Mouse (Mus musculus): Measurements from ENCODE around the gene Ncbp3. TPM values are rescaled to one million over a fixed set of nuclear protein-coding genes. Genes with fewer than 3 reads are reported as not detected.

Gene Ncbp3
- total and polyA plus RNA-seq, 3 experiments, result 11.9 to 13.9 (median 12.1) TPM

- Histone ChIP-seq H3K9ac (ENCODE audit: insufficient read depth, low read depth) (no peak overlapping the region), H3K4me2 (ENCODE audit: insufficient read depth, low read depth, poor library complexity, severe bottlenecking) (no peak overlapping the region), H3K9me3 (replicated peaks; ENCODE audit: low read length) (no peaks in the 10 kb centered on the region), H3K79me2 (replicated peaks; ENCODE audit: control insufficient read depth, extremely low read depth, insufficient read depth, poor library complexity, severe bottlenecking) (no peaks in the 10 kb centered on the region), H3K4me1 (ENCODE audit: control insufficient read depth in 1 of 2, insufficient read depth in 2 of 2) (peaks cover 0 to 5% of the 10 kb centered on the region in 2 experiments; a peak in 2 of 4 replicates), H3K27ac (ENCODE audit: insufficient read depth, low read depth) (no peak overlapping the region), H3K36me3 (replicated peaks in 1 of 2; ENCODE audit: control insufficient read depth in 1 of 2, insufficient read depth in 1 of 2, low read length in 1 of 2) (peaks cover 51 to 84% of the 10 kb centered on the region in 2 experiments), H3K27me3 (replicated peaks) (no peaks in the 10 kb centered on the region), H3K4me3 (replicated peaks in 1 of 3; ENCODE audit: low read depth in 2 of 3, low read length in 2 of 3, poor library complexity in 1 of 3) (no peak overlapping the region)
- TF ChIP-seq GABPA (IDR thresholded peaks at IDR 0.05; ENCODE audit: insufficient replicate concordance, low read depth, low read length) (no peak), TCF12 (IDR thresholded peaks at IDR 0.05; ENCODE audit: low read depth, low read length) (no peak), BHLHE40 (IDR thresholded peaks at IDR 0.05; ENCODE audit: low read depth, low read length) (no peak), ZKSCAN1 (IDR thresholded peaks at IDR 0.05; ENCODE audit: borderline replicate concordance, low read depth, low read length) (no peak), ZC3H11A (IDR thresholded peaks at IDR 0.05; ENCODE audit: low read depth, low read length) (no peak), SIN3A (IDR thresholded peaks at IDR 0.05; ENCODE audit: low read length) (no peak), ETS1 (conservative IDR thresholded peaks at IDR 0.05; ENCODE audit: low read depth, low read length) (no peak), USF1 (IDR thresholded peaks at IDR 0.05; ENCODE audit: low read depth, low read length) (no peak), USF2 (conservative IDR thresholded peaks at IDR 0.05; ENCODE audit: low read depth, low read length) (no peak), TBP (conservative IDR thresholded peaks at IDR 0.05; ENCODE audit: low read depth, low read length) (no peak), CTCF (conservative IDR thresholded peaks at IDR 0.05 in 1 of 2, IDR thresholded peaks at IDR 0.05 in 1 of 2; ENCODE audit: low read depth in 2 of 2, low read length in 2 of 2) (no peak), SMC3 (IDR thresholded peaks at IDR 0.05; ENCODE audit: low read depth, low read length) (no peak)
- dilution Hi-C loops (cut with MboI; ENCODE audit: extremely low pct_ligation_motif_present, extremely low pct_unique_long_range_greater_than_20kb, low sequenced_read_pairs) (no loop called here), in situ Hi-C loops (cut with MboI; ENCODE audit: low pct_ligation_motif_present, low pct_unique_long_range_greater_than_20kb, low sequenced_read_pairs) (no loop called here)
- no peak for DNase-seq (ENCODE audit: extremely low read depth)
Measured at GRCm38 (mm10) chr11:73057701-73058100, 10.1 kb downstream of the Ncbp3 start.

- no peak for DNase-seq (ENCODE audit: extremely low read depth)
- Histone ChIP-seq H3K4me1 (ENCODE audit: control insufficient read depth in 1 of 2, insufficient read depth in 2 of 2) (no peaks in the 10 kb centered on the region), H3K9me3 (replicated peaks; ENCODE audit: low read length) (no peaks in the 10 kb centered on the region), H3K79me2 (replicated peaks; ENCODE audit: control insufficient read depth, extremely low read depth, insufficient read depth, poor library complexity, severe bottlenecking) (no peaks in the 10 kb centered on the region), H3K9ac (ENCODE audit: insufficient read depth, low read depth) (no peak overlapping the region), H3K4me3 (replicated peaks in 1 of 3; ENCODE audit: low read depth in 2 of 3, low read length in 2 of 3, poor library complexity in 1 of 3) (no peak overlapping the region), H3K36me3 (replicated peaks in 1 of 2; ENCODE audit: control insufficient read depth in 1 of 2, insufficient read depth in 1 of 2, low read length in 1 of 2) (peaks cover 42 to 77% of the 10 kb centered on the region in 2 experiments), H3K27ac (ENCODE audit: insufficient read depth, low read depth) (no peak overlapping the region), H3K27me3 (replicated peaks) (no peaks in the 10 kb centered on the region), H3K4me2 (ENCODE audit: insufficient read depth, low read depth, poor library complexity, severe bottlenecking) (no peak overlapping the region)
- dilution Hi-C loops (cut with MboI; ENCODE audit: extremely low pct_ligation_motif_present, extremely low pct_unique_long_range_greater_than_20kb, low sequenced_read_pairs), result no loop called here
- TF ChIP-seq NELFE (IDR thresholded peaks at IDR 0.05; ENCODE audit: low read depth, low read length) (no peak), MEF2A (IDR thresholded peaks at IDR 0.05; ENCODE audit: borderline replicate concordance, low read depth, low read length) (no peak), RAD21 (IDR thresholded peaks at IDR 0.05; ENCODE audit: low read depth, low read length) (no peak), E2F4 (IDR thresholded peaks at IDR 0.05; ENCODE audit: insufficient replicate concordance, low read depth, low read length) (no peak), MAX (IDR thresholded peaks at IDR 0.05; ENCODE audit: low read length) (no peak), MXI1 (IDR thresholded peaks at IDR 0.05; ENCODE audit: low read depth, low read length) (no peak), ELF1 (IDR thresholded peaks at IDR 0.05; ENCODE audit: low read depth, low read length) (no peak), USF1 (IDR thresholded peaks at IDR 0.05; ENCODE audit: low read depth, low read length) (no peak), KAT2A (IDR thresholded peaks at IDR 0.05; ENCODE audit: insufficient replicate concordance, low read length) (no peak), POLR2A (IDR thresholded peaks at IDR 0.05; ENCODE audit: low read depth, low read length) (no peak), ZC3H11A (IDR thresholded peaks at IDR 0.05; ENCODE audit: low read depth, low read length) (no peak), JUN (IDR thresholded peaks at IDR 0.05; ENCODE audit: insufficient read depth, low read depth, low read length) (no peak), ZMIZ1 (IDR thresholded peaks at IDR 0.05; ENCODE audit: low read depth, low read length) (no peak), ZNF384 (IDR thresholded peaks at IDR 0.05; ENCODE audit: low read depth, low read length) (no peak), GABPA (IDR thresholded peaks at IDR 0.05; ENCODE audit: insufficient replicate concordance, low read depth, low read length) (no peak), RCOR1 (conservative IDR thresholded peaks at IDR 0.05; ENCODE audit: low read depth, low read length) (no peak), UBTF (IDR thresholded peaks at IDR 0.05; ENCODE audit: low read depth, low read length) (no peak)
- in situ Hi-C loops (cut with MboI; ENCODE audit: low pct_ligation_motif_present, low pct_unique_long_range_greater_than_20kb, low sequenced_read_pairs), result no loop called here
Measured at GRCm38 (mm10) chr11:73059630-73060029, 12.0 kb downstream of the Ncbp3 start.

Data from CH12.LX (cell line).